Mouse (Mus musculus) layer of hippocampus, postnatal 25 days (tissue): Measurements from ENCODE around the gene Zbtb9. TPM values are rescaled to one million over a fixed set of nuclear protein-coding genes. Genes with fewer than 3 reads are reported as not detected.

Experiments
- DNase-seq, 2 experiments: peaks; one replicate each; pipeline ENCODE4 v3.0.0; 2022; ENCODE audit warnings: mixed read lengths in 2 of 2, low spot score in 1 of 2; ENCODE audit errors: extremely low spot score in 1 of 2
- microRNA-seq, 2 experiments: library from miRNA; unstranded; fragments of <30 nt; microRNA quantifications; one replicate each; pipeline ENCODE4 v1.2.0; 2021
- total RNA-seq, 2 experiments: library from RNA; stranded (reverse); gene quantifications; 2 replicates each; pipeline ENCODE4 v1.2.3; 2021

Zbtb9 gene
- total RNA-seq, 2 experiments from 2014 or later: 14.8 to 16.2 TPM

DNA sequence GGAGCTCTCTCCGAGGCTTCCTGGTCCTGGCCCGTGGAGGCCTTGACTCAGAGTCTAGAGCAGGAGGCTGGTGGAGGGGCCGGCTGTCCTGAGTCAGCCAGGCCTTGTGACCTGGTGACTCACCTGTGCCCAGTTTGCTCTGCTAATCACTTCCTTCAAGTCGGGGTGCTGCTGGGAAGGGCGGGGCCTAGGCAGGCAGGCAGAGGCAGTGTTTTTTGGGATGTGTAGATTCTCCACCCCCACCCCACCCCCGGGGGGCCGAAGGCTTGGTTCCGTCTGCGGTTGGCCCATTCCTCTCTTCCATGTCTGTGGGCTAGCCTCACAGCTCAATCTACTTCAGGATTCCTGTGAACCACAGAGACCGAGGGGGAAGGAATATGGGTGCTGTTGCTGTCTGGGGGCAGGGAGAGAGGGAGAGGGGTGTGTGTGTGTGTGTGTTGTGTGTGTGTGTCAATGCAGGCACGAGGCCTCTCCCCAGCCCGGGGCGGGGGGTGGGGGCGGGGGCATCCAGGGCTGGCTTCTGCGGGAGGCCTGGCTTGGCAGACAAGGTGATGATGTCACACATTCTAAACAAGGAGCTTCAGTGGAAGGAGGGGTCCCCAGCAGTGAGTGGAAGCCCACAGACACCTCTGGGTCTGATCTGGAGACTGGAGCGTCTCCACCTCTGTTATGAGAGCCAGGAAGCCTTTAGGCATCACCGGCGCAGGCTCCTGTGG is 65.5 kb downstream of the Zbtb9 start:
- DNase-seq: no peak

DNA sequence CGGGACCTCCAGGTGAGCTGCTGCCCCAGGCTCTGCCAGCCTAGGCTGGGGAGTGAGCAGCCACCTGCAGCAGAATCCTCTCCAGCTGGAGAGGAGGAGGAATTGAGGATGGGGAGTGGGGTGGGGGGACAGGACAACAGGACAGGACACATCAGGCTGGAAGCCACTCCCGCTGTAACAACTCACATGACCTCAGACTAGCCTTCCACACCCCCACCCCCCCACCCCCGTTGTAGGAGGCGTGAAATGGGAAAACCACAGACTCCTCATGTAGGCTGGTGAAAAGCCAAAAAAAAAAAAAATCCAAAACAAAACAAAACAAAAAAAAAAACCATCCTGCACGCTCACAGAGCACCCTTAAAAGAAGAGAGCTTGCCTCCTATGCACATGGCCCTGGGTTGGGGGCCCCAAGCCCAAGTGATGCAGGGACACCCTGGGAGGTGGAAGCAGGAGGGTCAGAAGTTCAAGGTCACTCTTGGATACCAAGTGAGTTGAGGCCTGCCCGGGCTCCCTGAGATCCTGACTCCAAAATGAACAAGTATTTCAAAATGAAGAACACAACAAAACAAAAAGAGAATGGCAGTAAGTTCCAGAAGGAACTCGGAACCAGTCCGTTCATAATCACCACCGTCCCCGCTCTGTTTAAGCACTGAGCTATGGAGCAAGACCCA is 66.6 kb downstream of the Zbtb9 start:
- no peak for DNase-seq

DNA sequence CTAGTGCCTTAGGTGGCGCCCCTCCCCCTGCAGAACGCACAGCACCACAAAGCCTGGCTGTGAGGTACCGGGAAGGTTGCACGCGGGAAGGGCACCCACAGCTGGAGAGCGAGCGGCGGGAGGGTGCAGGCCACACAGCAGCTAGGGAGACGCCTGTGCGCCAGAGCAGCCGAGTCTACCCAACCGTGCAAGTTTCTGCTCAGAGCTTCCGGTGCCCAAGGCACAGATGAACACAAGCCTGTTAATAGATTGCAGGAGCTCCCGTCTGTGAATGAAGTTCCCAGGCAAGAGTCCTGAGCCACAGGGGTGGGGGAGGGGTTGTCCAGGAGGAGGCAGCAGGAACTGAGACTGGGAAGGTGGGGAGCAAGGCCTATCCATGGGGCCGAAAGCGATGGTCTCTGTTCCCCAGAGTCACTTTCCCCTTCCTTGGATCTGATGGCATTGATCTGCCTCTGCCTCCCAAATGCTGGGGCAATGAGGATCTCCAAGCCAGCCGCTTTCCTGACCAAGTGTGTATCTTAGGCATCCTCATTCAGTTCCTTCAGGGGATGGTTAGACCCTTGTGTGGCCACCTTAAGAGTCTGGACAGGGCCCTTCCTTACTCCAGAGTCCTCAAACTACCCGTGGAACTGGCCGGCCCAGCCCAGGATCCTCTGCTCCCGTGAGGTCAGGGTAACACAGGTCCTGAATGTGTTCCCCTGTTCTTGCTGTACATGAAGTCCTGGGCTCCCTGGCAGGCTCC is 67.5 kb downstream of the Zbtb9 start:
- DNase-seq: no peak

DNA sequence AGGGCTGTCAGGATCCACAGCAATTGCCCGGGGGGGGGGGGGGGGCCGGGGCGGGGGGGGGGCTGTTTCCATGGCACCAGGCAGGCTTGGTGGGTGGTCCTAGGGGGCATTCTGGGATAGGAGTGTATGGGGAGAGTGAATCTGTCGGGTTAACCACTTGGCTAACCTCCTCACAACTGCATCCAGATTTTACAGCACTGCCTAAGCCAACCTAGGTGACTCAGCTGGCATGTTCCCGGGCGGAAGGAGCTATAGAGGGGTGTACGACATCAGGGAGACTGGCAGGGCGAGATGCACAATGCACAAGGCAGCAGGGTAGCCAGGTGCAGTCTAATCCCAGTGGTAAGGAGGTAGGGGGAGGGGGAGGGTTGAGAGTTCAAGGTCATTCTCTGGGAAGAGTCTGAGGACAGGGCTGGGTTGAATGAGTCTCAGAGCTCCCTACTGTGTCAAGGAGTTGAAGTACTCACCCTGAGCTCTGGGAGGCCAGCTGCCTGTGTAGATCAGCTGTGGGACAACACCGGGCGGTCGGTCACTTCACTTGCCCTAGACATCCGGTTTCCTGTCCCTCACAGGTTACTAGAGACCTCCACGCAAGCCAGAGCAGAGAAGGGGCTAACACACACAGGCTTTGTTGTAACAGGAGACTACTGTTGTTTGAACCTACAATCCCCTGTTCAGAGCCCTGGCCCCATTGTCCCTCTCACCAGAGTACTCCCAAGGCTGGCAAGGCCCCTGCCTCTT is 68.2 kb downstream of the Zbtb9 start:
- DNase-seq: no peak

DNA sequence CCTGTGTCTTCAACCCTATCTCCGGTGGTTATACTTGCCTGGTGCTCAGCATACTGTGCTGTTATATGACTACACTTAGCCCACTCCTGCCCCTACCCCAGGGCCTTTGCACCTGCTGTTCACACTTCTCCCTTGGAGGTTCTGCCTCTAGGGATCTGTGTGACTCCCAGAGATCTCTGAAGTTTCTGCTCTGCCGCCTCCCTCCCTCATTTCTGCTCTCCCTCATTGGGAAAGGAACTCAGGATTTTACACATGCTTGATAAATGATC is 68.8 kb downstream of the Zbtb9 start:
- DNase-seq: no peak

DNA sequence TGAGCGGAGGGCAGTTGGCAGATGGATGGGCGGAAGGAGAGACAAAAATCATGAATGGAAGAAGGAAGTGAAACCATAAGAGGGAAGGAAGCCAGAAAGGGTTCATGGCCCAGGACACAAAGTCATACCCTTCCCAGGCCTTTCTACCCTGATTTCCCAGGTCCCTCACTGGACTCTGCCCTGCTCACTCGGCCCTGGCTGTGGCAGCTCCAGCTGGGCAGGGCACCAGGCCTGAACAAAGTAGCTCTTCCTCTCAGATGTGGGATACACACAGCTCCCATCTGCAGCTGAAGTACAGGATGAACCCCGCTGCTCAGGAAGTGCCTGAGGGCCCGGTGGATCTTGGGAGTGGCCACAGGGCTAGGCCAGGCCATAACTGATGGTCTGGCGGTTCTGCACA is 69.9 kb downstream of the Zbtb9 start:
- DNase-seq: no peak

DNA sequence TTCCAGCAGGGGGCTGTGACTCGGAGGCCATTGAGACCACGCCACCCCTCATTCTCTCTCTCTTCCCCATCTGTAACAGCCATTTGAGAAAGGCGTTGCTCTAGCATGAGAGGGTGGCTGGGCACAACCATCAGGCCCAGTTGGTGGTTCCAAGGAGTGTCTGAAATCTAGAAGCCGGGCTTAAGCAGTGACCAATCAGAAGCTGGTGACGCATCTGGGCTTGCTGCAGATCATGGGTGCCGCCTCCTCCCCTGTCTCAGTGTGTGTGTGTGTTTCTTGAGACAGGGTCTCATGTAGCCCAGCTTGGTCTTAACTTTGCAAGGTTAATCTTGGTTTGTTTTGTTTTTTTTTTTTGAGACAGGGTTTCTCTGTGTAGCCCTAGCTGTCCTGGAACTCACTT is 72.2 kb downstream of the Zbtb9 start:
- no peak for DNase-seq

DNA sequence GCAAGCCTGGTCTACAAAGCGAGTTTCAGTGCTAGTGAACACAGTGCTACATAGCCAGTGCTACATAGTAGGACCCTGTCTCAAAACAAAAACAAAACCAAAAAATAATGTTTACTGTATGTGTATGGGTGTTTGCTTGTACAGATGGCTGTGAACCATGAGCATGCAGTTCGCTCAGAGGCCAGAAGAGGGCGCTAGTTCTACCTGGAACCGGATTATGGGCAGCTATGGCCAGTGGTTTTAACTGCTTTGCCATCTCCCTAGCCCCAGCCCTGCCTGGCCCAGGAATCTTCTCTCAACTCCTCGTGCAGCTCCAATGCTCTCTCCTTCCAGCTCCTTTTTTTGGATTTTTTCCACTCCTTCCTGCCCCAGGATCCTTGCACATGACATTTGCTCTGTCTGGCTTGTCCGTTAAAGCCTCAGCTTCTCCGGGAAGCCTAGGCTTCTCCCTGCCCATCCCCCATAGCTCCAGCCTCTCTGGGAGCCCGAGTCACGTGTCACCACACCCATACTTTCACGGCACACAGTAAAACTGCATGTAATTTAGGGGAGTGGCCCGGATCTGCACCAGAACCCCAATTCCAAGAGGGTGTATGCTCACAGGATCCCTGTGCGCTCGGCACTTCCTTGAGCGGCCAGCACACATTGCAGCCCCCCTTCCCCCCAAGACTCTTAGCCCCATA is 74.9 kb downstream of the Zbtb9 start:
- DNase-seq: no peak

DNA sequence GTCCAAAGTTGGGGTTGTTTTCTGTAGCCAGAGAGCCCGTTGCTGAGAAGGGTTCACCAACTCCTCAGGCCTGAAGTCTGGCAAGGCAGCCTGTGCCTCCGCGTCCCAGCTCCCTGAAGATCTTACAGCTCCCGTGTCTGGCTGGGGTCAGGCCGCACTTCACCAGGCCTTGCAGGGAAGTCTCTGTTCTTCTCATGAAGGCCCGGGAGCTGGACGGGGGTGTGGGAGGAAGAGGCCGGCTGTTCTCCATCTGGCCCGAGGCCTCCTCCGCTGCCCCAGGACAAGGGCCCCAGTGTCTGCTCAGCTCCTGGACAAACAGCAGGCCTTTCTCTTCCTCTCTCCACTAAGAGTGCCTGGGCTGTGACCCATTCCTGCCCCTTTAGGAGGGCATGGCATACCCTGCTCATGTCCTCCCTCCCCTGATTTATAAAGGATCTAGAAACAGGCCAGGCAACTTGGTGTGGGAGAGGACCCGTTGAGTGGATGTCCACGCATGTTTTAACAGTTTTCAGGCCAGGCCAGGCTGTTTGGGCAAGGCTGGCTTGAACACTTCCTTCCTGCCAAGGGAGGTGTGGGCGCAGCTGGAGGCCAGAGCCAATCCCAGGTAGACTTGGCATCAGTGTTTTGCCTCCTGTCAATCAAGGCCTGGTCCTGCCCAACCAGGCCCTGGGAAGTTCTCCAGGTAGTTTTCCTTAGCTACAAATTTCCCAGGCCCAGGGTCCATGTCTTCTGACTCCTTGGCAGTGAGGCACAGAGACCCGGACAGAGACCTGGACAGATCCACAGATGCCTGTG is 75.7 kb downstream of the Zbtb9 start:
- DNase-seq: no peak

DNA sequence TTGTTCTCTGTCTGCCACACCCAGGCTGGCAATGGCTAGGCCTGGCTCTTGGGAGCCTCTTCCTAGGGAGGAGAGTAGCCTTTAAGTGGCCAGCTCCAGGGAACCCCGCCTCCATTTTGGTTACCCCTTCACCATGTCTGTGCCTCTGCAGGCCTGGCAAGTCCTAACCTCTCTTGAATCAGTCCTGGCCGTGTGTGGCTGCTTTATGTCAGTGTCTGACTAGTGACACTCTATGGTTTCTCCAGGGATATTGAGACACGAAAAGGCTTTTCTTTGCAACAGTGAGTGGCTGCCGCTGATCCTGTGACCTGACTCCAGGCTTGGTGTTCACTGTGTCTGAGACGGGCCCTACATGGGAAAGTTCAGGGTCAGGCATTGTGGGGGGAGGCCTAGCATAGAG is 77.9 kb downstream of the Zbtb9 start:
- DNase-seq: no peak

DNA sequence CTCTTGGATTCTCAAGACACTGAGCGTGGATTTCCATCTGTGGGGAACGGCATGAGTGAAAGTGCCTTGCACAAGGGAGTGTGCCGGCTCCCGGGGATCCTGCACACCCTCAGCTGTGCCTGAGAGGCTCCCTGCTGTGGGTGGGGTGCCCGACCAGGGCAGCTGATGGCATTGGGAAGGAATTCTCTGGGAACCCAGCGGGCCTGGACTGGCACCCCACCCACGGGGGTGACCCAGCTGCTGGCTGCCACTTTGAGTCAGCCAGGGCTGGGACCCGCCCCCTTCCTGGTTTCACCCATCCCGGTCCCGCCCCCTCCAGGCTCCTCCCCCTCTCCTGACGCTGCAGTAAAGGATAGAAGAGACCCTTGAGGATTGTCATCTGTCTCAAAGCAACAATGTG is 78.5 kb downstream of the Zbtb9 start:
- DNase-seq: no peak

DNA sequence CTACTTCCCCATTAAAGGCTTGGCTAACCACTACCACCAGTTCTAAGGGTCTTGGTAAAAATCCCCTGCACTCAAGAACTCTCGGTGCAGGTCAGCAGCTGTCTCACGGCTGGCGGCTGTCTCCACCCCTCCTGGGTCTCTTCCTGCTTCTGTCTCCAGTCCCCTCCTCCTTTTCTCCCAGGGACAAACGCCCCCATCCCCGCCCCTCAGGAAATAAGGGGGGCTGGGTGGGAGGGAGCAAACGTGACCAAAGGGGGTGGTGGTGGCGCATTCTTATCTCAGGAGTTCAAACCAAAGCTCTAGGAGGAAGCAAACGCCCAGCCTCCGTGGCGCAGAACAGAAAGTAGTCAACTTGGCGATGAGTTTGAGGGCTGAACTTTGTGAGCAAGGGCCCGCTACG is 83.2 kb downstream of the Zbtb9 start:
- no peak for DNase-seq

DNA sequence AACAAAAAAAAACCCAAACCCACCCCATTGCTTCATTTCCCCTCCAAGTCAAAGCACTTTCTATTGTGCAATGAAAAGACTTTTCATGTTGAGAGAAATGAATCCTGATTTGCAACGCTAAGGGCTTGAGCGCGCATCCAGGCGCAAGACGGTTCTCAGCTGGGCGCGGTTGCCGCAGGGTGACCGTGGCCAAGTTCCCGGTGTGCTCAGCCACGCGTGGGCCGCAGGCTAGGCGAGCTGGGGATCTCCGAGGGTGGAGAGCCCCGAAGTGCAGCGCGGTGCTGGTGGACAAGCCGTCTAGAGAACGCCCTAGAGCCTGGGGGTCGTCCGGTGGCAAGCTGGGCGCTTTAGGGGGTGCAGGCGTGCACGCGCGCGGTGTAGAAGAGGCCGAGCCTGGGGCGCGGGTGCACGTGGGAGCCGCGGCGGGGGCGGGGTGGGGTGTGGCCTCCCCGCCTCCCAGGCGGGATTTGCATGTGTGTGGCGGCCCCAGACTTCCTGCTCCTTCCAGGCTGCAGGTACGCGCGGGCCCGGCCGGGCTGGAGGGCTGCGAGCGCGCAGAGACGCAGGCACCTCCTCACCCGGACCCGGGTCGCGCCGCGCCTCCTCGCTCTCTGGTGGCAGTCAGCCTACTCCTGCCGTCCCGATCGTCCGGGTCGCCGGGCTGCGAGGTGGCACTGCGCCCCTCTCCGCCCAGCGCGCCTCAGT is 84.0 kb downstream of the Zbtb9 start, which contains the start of gene Itpr3:
Gene Itpr3 (plus strand): TSS at position 493 of the 705 bp plus-strand sequence.
- no peak for DNase-seq

DNA sequence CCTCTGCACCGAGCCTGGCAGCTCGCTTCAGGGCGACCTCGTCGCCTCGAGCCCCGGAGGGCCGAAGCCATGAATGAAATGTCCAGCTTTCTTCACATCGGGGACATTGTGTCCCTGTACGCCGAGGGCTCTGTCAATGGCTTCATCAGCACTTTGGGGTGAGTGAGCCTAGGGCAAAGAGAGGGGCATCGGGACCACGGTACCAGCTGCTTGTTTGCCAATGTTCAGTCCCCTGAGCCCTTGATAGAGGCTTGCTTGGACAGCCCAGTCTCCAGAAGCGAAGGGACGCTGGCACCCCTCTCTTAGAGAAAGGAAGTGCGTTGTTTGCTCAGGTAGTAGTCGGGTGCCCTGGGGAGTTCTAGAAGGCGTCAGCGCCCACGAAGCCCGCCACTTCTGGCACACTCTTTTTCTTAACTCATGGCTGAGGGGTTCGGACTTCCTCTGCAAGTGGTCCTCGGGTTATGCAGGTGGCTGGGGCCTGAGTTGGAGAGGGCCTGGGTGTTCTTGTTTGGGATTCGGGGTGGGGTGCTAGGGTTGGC is 84.6 kb downstream of the Zbtb9 start:
- DNase-seq: no peak

Small RNA genes within 50 kb of the gene (microRNA-seq; reads per million reads assigned to microRNA genes)
- 21.9 to 33.3 reads per million in 2 experiments for gene Mir3083
- gene Mir6968: 1.1 to 4.6 reads per million in 2 experiments

Other genes starting within 250 kb of the Zbtb9 start
- gene Bnip1, start 192.1 kb upstream of the Zbtb9 start, total RNA-seq: 10 to 100 TPM; 28.7 to 29.7 TPM
- gene Nkx2-5, start 128.2 kb upstream of the Zbtb9 start, total RNA-seq: not detected
- gene Kifc5b, start 56.1 kb upstream of the Zbtb9 start, total RNA-seq: 1 to 10 TPM; 2.9 to 3.1 TPM
- 10 to 100 TPM; 27.0 to 29.4 TPM for gene Phf1, start 40.1 kb upstream of the Zbtb9 start, total RNA-seq
- gene Cuta, start 33.6 kb upstream of the Zbtb9 start, total RNA-seq: 100 to 1,000 TPM; 100 to 113 TPM
- gene Syngap1, start 31.9 kb upstream of the Zbtb9 start, total RNA-seq: 100 to 1,000 TPM; 399 to 523 TPM
- gene Bak1, start 55.8 kb downstream of the Zbtb9 start, total RNA-seq: 10 to 100 TPM; 15.4 to 16.3 TPM
- gene Itpr3, start 84.1 kb downstream of the Zbtb9 start, total RNA-seq: 1 to 10 TPM; 1.5 to 2.1 TPM
- 100 to 1,000 TPM; 199 to 213 TPM for gene Uqcc2, start 160.7 kb downstream of the Zbtb9 start, total RNA-seq
- gene Ip6k3, start 194.6 kb downstream of the Zbtb9 start, total RNA-seq: under 1 TPM; 0.21 to 0.30 TPM
- gene Lemd2, start 231.3 kb downstream of the Zbtb9 start, total RNA-seq: 10 to 100 TPM; 39.7 to 46.2 TPM